Mouse (Mus musculus) MEL (cell line): ENCODE results near the gene Mrps26. TPM values are rescaled to one million over a fixed set of nuclear protein-coding genes. Genes with fewer than 3 reads are reported as not detected.

ENCODE experiments used
- DNase-seq: peaks from one replicate; pipeline ENCODE4 v3.0.0; 2011; ENCODE audit warnings: low read depth, low spot score
- H3K27ac ChIP-seq: 2 replicates; pipeline ENCODE4 v1.5.1; 2012; ENCODE audit warnings: low read depth, mild to moderate bottlenecking, control low read depth, low read length, moderate library complexity; ENCODE audit not compliant: control insufficient read depth
- H3K27me3 ChIP-seq, 2 experiments: fragments of 150-350 bp in 1 of 2; sonication (generic) in 1 of 2; 2 replicates each; pipeline ENCODE4 v1.6.1; 2012; ENCODE audit warnings: low read length in 2 of 2, mild to moderate bottlenecking in 2 of 2, improper control_type of control experiment in 1 of 2, moderate library complexity in 1 of 2; ENCODE audit not compliant: insufficient read depth in 2 of 2, control insufficient read depth in 1 of 2
- H3K36me3 ChIP-seq, 2 experiments: 2 replicates each; pipeline ENCODE4 v1.6.1; 2012 to 2014; ENCODE audit warnings: low read length in 2 of 2, improper control_type of control experiment in 1 of 2, inconsistent platforms in 1 of 2, mild to moderate bottlenecking in 1 of 2; ENCODE audit not compliant: insufficient read depth in 2 of 2, control insufficient read depth in 1 of 2
- H3K4me1 ChIP-seq, 2 experiments: fragments of 150-350 bp in 1 of 2; sonication (generic) in 1 of 2; 2 replicates each; pipeline ENCODE4 v1.6.1; 2012; ENCODE audit warnings: low read length in 2 of 2, improper control_type of control experiment in 1 of 2, mild to moderate bottlenecking in 1 of 2; ENCODE audit not compliant: insufficient read depth in 2 of 2, control insufficient read depth in 1 of 2
- H3K4me3 ChIP-seq, 2 experiments: fragments of 150-350 bp in 1 of 2; sonication (generic) in 1 of 2; 2 replicates each; pipeline ENCODE4 v1.5.1; 2012; ENCODE audit warnings: low read depth in 2 of 2, low read length in 2 of 2, mild to moderate bottlenecking in 2 of 2, moderate library complexity in 2 of 2, control low read depth in 1 of 2, improper control_type of control experiment in 1 of 2; ENCODE audit not compliant: control insufficient read depth in 1 of 2, insufficient read depth in 1 of 2
- H3K79me2 ChIP-seq: 2 replicates; pipeline ENCODE4 v1.6.1; 2012; ENCODE audit warnings: mild to moderate bottlenecking, low read length, moderate library complexity; ENCODE audit not compliant: control insufficient read depth, poor library complexity, insufficient read depth
- H3K9ac ChIP-seq: 2 replicates; pipeline ENCODE4 v1.6.1; 2012; ENCODE audit warnings: low read depth, mild to moderate bottlenecking, control low read depth, low read length, moderate library complexity; ENCODE audit not compliant: control insufficient read depth, poor library complexity, severe bottlenecking
- H3K9me3 ChIP-seq: fragments of 150-350 bp; sonication (generic); replicated peaks from 2 replicates; pipeline ENCODE4 v1.6.1; 2012; ENCODE audit warnings: mild to moderate bottlenecking, low read length, improper control_type of control experiment, moderate library complexity; ENCODE audit not compliant: insufficient read depth
- BHLHE40 ChIP-seq: IDR thresholded peaks from 2 replicates; pipeline ENCODE4 v1.6.1; 2012; ENCODE audit warnings: low read depth, mild to moderate bottlenecking, inconsistent platforms, low read length, improper control_type of control experiment, borderline replicate concordance
- CHD2 ChIP-seq: IDR thresholded peaks from 2 replicates; pipeline ENCODE4 v1.6.1; 2011; ENCODE audit warnings: low read length, improper control_type of control experiment
- CTCF ChIP-seq, 3 experiments: IDR thresholded peaks in 2 of 3; conservative IDR thresholded peaks in 1 of 3; 2 replicates each; pipeline ENCODE4 v1.5.1; 2011 to 2012; ENCODE audit warnings: low read length in 3 of 3, low read depth in 2 of 3, mild to moderate bottlenecking in 2 of 3, improper control_type of control experiment in 1 of 3, inconsistent platforms in 1 of 3, mixed read lengths in 1 of 3, moderate library complexity in 1 of 3; ENCODE audit not compliant: control insufficient read depth in 1 of 3, insufficient read depth in 1 of 3, poor library complexity in 1 of 3, severe bottlenecking in 1 of 3
- E2F4 ChIP-seq: IDR thresholded peaks from 2 replicates; pipeline ENCODE4 v1.6.1; 2011; ENCODE audit warnings: low read depth, low read length, improper control_type of control experiment, borderline replicate concordance
- EP300 ChIP-seq, 2 experiments: IDR thresholded peaks; 2 replicates each; pipeline ENCODE4 v1.6.1; 2011; ENCODE audit warnings: improper control_type of control experiment in 2 of 2, low read length in 2 of 2, low read depth in 1 of 2, mild to moderate bottlenecking in 1 of 2
- ETS1 ChIP-seq: IDR thresholded peaks from 2 replicates; pipeline ENCODE4 v1.6.1; 2012; ENCODE audit warnings: low read depth, mild to moderate bottlenecking, inconsistent platforms, low read length, improper control_type of control experiment, moderate library complexity
- GABPA ChIP-seq: IDR thresholded peaks from 2 replicates; pipeline ENCODE4 v1.6.1; 2012; ENCODE audit warnings: low read depth, mild to moderate bottlenecking, inconsistent platforms, low read length, improper control_type of control experiment, moderate library complexity
- GATA1 ChIP-seq: IDR thresholded peaks from 2 replicates; pipeline ENCODE4 v1.6.1; 2011; ENCODE audit warnings: low read depth, low read length, improper control_type of control experiment
- JUND ChIP-seq: IDR thresholded peaks from 2 replicates; pipeline ENCODE4 v1.6.1; 2011; ENCODE audit warnings: low read depth, mild to moderate bottlenecking, improper control_type of control experiment, low read length
- MAFK ChIP-seq: IDR thresholded peaks from 2 replicates; pipeline ENCODE4 v1.6.1; 2011; ENCODE audit warnings: low read depth, mild to moderate bottlenecking, low read length, improper control_type of control experiment, borderline replicate concordance
- MAX ChIP-seq: IDR thresholded peaks from 2 replicates; pipeline ENCODE4 v1.6.1; 2011; ENCODE audit warnings: low read length, improper control_type of control experiment
- MEF2A ChIP-seq: IDR thresholded peaks from 2 replicates; pipeline ENCODE4 v1.6.1; 2014; ENCODE audit warnings: low read depth, mild to moderate bottlenecking, inconsistent platforms, low read length, improper control_type of control experiment; ENCODE audit not compliant: poor library complexity, insufficient replicate concordance, severe bottlenecking; ENCODE audit errors: extremely low read depth
- MXI1 ChIP-seq: IDR thresholded peaks from 2 replicates; pipeline ENCODE4 v1.6.1; 2011; ENCODE audit warnings: mild to moderate bottlenecking, low read depth, low read length, improper control_type of control experiment
- MYB ChIP-seq: IDR thresholded peaks from 2 replicates; pipeline ENCODE4 v1.6.1; 2011; ENCODE audit warnings: mild to moderate bottlenecking, low read depth, low read length, improper control_type of control experiment
- POLR2A ChIP-seq, 2 experiments: IDR thresholded peaks; 2 replicates each; pipeline ENCODE4 v1.6.1; 2011 to 2012; ENCODE audit warnings: low read length in 2 of 2, mild to moderate bottlenecking in 2 of 2, control low read depth in 1 of 2, improper control_type of control experiment in 1 of 2, low read depth in 1 of 2, moderate library complexity in 1 of 2; ENCODE audit not compliant: control insufficient read depth in 1 of 2, insufficient read depth in 1 of 2, poor library complexity in 1 of 2
- RCOR1 ChIP-seq: IDR thresholded peaks from 2 replicates; pipeline ENCODE4 v1.6.1; 2012; ENCODE audit warnings: low read depth, mild to moderate bottlenecking, inconsistent platforms, low read length, improper control_type of control experiment
- SMC3 ChIP-seq: IDR thresholded peaks from 2 replicates; pipeline ENCODE4 v1.6.1; 2011; ENCODE audit warnings: low read depth, low read length, improper control_type of control experiment
- TAL1 ChIP-seq: IDR thresholded peaks from 2 replicates; pipeline ENCODE4 v1.6.1; 2012; ENCODE audit warnings: mild to moderate bottlenecking, inconsistent platforms, low read length, moderate library complexity, mixed read lengths
- TBP ChIP-seq: IDR thresholded peaks from 2 replicates; pipeline ENCODE4 v1.8.0; 2011; ENCODE audit warnings: low read depth, low read length, improper control_type of control experiment
- TCF12 ChIP-seq: IDR thresholded peaks from 2 replicates; pipeline ENCODE4 v1.6.1; 2014; ENCODE audit warnings: low read depth, mild to moderate bottlenecking, inconsistent platforms, low read length, improper control_type of control experiment, moderate library complexity
- USF1 ChIP-seq: IDR thresholded peaks from 2 replicates; pipeline ENCODE4 v1.6.1; 2014; ENCODE audit warnings: low read depth, mild to moderate bottlenecking, inconsistent platforms, low read length, improper control_type of control experiment, moderate library complexity
- USF2 ChIP-seq, 2 experiments: IDR thresholded peaks; 2 replicates each; pipeline ENCODE4 v1.6.1; 2011 to 2012; ENCODE audit warnings: improper control_type of control experiment in 2 of 2, low read length in 2 of 2, borderline replicate concordance in 1 of 2, inconsistent platforms in 1 of 2, low read depth in 1 of 2, mild to moderate bottlenecking in 1 of 2; ENCODE audit not compliant: insufficient read depth in 1 of 2
- ZMIZ1 ChIP-seq: IDR thresholded peaks from 2 replicates; pipeline ENCODE4 v1.6.1; 2012; ENCODE audit warnings: low read depth, mild to moderate bottlenecking, inconsistent platforms, low read length, improper control_type of control experiment, moderate library complexity
- polyA plus RNA-seq, 2 experiments: library from polyadenylated mRNA; stranded (reverse) in 1 of 2; unstranded in 1 of 2; fragments of >175 nt in 1 of 2; fragments of >200 nt in 1 of 2; gene quantifications; 2 replicates each; pipeline versions ENCODE4 v1.2.1 to v1.2.4; 2012; ENCODE audit warnings: low replicate concordance in 2 of 2, low read depth in 1 of 2; ENCODE audit not compliant: insufficient read length in 2 of 2, insufficient read depth in 1 of 2, missing spikeins in 1 of 2
- total RNA-seq: library from RNA; depleted of rRNA; stranded (reverse); fragments of 300-350 nt; gene quantifications from 2 replicates; pipeline ENCODE4 v1.2.3, GENCODE M21; 2012

Gene Mrps26
- total and polyA plus RNA-seq, 3 experiments, result 121 to 154 TPM; not detected in 1

DNA sequence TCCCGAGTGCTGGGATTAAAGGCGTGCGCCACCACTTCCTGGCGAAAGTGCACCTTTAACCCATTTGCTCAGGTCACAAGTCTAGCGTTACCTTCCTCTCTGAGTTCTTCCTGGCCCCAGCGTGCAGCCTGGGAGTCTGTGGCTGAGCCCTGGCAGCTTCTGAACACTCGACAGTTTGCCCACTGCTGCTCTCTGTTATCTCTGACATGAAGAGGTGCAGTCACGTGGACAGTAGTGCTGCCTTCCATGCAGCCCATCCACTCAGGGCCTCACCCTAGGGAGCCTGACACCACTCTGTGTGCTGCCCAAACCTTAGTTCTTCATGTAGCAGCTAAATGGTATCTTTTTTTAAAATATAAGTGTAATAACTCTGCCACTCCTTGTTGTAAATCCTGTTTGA, 16.6 kb upstream of the Mrps26 start:
- peaks cover 5 to 11% of the 10 kb centered on the region in 2 experiments for H3K36me3 ChIP-seq
- H3K27ac ChIP-seq, result peak overlapping the region; percentile 9; the same call in 1 of the 2 replicates
- H3K9ac ChIP-seq, result no peak overlapping the region
- peak; percentile 71 for DNase-seq
- no peaks in the 10 kb centered on the region for H3K27me3 ChIP-seq
- TF ChIP-seq MYB (peak; percentile 38; the same call in 1 of the 2 replicates), GABPA (no peak), USF1 (peak; percentile 95), POLR2A (IDR thresholded peaks at IDR 0.05; ENCODE audit: control insufficient read depth in 1 of 2, insufficient read depth in 1 of 2, low read depth in 1 of 2, low read length in 2 of 2, poor library complexity in 1 of 2) (no peak), E2F4 (no peak), TBP (no peak), CTCF (IDR thresholded peaks at IDR 0.05 in 2 of 3, conservative IDR thresholded peaks at IDR 0.05 in 1 of 3; ENCODE audit: control insufficient read depth in 1 of 3, insufficient read depth in 1 of 3, low read depth in 2 of 3, low read length in 3 of 3, poor library complexity in 1 of 3, severe bottlenecking in 1 of 3) (no peak), BHLHE40 (peak; percentile 86), MAFK (no peak), GATA1 (peak; percentile 44; the same call in 1 of the 2 replicates), CHD2 (no peak), TCF12 (0 out of 2 replicates have a peak, but pooled peaks have one; percentile 21), MXI1 (peak; percentile 73), USF2 (IDR thresholded peaks at IDR 0.05; ENCODE audit: borderline replicate concordance in 1 of 2, insufficient read depth in 1 of 2, low read depth in 1 of 2, low read length in 2 of 2) (peak in 1 of 2 experiments; percentile 73; a peak in 2 of 4 replicates), MEF2A (no peak), ETS1 (peak; percentile 49; the same call in 1 of the 2 replicates), JUND (no peak), MAX (peak; percentile 85), EP300 (IDR thresholded peaks at IDR 0.05; ENCODE audit: low read depth in 1 of 2, low read length in 2 of 2) (peak; percentile 29 to 53; a peak in 3 of 4 replicates)
- no peaks in the 10 kb centered on the region for H3K79me2 ChIP-seq
- peaks cover 4 to 14% of the 10 kb centered on the region in 2 experiments; a peak in 2 of 4 replicates for H3K4me1 ChIP-seq
- H3K4me3 ChIP-seq, result no peak overlapping the region
- H3K9me3 ChIP-seq, result no peaks in the 10 kb centered on the region

GRCm38 (mm10) chr2:130554841-130555240, 8.7 kb upstream of the Mrps26 start:
- no peak for TF ChIP-seq TAL1
- no peak for TF ChIP-seq MXI1
- no peak for TF ChIP-seq SMC3
- TF ChIP-seq TBP, result no peak
- TF ChIP-seq ETS1, result no peak
- TF ChIP-seq ZMIZ1, result no peak
- TF ChIP-seq RCOR1, result no peak
- H3K9ac ChIP-seq, result no peak overlapping the region
- H3K36me3 ChIP-seq, result no peaks in the 10 kb centered on the region; a peak in 1 of 4 replicates
- H3K79me2 ChIP-seq, result no peaks in the 10 kb centered on the region
- no peak for DNase-seq
- H3K27me3 ChIP-seq, result no peaks in the 10 kb centered on the region
- no peak overlapping the region for H3K27ac ChIP-seq
- H3K4me1 ChIP-seq, result no peaks in the 10 kb centered on the region
- no peak overlapping the region for H3K4me3 ChIP-seq
- H3K9me3 ChIP-seq, result no peaks in the 10 kb centered on the region
